Mouse (Mus musculus) cerebellum, adult 18-20 months (tissue): ENCODE measurements at regions not wholly inside any gene's neighbourhood (a gene's known extent, or its start where the extent isn't known, plus 50 kb on each side); places are given as distances from the start of the nearest gene placed in this dataset.
A peak's percentile ranks its signal among the peaks of the same experiment; 100 is the strongest.
"Not testable (repeated sequence)": the region's sequence is repeated elsewhere in the genome, so short reads cannot be mapped to it uniquely, and the experiment has no call there.

Source experiments
- DNase-seq, 2 experiments: peaks; one replicate each; pipeline ENCODE4 v3.0.0; 2021

- no peak for DNase-seq
Measured at GRCm38 (mm10) chr16:50847693-50848092, 256.7 kb upstream of the Ccdc54 start.

DNA sequence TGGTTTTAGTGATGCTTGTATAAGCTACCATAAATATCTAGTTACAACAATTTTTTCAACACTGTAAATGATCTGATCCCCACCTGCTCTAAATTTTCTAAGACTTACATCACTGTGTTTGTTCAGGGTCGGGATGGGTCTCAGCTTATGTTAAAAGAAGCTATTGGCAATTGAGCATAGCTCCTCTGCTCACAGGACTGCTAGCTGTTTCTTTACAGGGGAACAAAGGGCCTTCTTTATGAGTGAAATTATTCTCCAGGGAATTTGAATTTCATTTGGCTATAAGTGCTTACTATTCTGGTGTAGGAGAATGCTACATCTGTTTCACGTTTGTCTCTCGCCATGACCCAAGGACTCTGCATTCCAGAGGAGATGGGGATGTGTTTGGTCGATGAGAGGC, 255.6 kb upstream of the Ccdc54 start:
- DNase-seq: no peak

DNA sequence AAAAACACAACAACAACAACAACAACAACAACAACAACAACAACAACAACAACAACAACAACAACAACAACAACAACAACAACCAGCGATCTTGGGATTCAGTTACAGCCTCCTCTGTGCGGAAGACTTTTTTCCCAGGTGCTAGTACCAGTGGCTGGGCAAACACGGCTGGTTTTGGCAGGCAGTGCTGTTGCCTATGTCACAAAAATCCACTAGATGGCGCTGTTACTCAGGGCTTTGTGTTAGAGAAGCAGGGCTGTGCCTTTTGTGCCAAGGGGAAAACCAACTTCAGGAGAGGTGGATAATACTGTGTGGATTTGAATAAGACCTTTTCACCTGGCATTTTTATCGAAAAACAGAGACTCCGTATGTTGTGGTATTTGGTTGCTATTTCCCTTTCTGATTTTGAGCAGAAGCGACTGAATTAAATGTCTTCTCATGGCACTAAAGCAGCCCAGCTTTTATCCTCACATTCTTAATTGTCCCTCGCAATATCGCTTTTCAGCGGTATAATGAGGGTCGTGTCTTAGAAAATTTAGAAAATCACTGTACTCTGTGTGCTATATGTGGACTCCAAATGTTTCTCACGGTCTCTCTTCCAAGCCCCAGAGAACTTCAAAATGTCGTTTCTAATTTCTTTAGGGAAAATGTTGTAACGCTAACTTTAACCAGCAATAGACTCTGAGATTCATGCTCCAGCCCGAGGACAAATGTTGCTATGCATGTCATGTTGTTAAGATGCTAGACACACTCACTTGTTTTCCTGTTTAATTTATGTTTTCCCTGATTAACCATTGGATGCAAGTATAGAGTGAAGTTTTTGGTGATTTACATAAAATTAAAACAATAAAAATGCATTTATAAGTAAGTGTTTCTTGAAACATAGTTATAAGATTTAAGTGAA, 251.0 kb upstream of the Ccdc54 start:
- DNase-seq: peak; percentile 58 to 62

- DNase-seq: no peak
Measured at GRCm38 (mm10) chr16:50841205-50841604, 250.3 kb upstream of the Ccdc54 start.

DNA sequence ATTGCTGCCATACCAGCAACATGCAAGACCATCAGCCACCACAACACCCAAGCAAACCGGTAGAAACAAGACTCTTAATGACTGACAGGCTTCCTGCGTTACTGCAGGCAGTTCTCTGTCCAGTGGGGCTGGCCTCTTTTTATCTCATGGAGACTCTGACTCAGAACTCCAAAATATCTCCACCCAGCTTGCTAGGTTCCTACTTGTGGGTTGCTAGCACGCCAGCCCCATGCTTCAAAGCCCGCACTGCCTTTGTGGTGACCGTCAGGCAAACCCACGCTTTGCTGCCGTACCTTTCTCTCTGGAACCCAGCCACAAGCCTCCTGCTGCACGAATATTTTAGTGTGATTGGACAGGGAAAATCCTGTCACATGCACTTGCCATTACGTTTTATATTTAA, 248.7 kb upstream of the Ccdc54 start:
- no peak for DNase-seq

DNA sequence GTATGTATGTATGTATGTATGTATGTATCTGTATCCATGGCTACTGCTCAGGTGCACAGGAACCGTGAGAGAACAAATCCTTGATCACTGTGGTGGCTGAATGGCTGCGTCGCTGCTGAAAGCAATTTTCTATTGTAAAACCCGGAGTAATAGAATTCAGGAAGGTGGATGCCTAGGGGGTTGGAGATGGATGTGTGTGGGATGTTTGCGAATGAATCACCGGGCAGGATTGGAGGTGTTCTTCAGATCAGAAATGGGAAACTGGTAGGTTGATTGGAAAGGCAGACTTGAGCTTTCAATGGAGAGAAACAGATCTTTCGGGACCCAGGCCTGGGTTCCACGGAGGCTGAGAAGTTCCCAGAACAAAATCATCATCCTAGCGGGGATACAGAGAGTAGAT, 246.5 kb upstream of the Ccdc54 start:
- DNase-seq: no peak

- no peak for DNase-seq
Measured at GRCm38 (mm10) chr16:50836457-50836856, 245.5 kb upstream of the Ccdc54 start.

- no peak for DNase-seq
Measured at GRCm38 (mm10) chr16:50833357-50833756, 242.4 kb upstream of the Ccdc54 start.

- no peak for DNase-seq
Measured at GRCm38 (mm10) chr16:50822352-50822751, 231.4 kb upstream of the Ccdc54 start.

DNA sequence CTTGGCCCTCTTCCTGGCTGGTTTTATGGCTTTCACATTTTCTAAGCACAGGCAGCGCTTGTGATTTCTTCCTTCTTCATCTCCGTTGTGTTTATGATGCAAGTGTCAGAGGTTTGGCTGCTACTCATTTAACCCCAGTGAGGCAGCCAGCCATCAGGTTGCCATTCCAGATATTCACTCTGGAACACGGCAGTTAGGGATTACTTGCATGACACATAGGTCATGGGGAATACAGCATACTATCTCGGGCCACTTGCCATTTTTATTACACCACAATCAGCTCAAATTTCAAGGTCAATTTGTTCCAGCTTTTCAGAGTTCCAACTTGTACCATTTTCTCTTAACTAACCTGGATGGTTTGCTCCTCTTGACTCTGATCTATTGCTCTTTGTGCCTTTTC, 223.7 kb upstream of the Ccdc54 start:
- no peak for DNase-seq

GRCm38 (mm10) chr16:50799145-50799794, 208.3 kb upstream of the Ccdc54 start:
- peak; percentile 39 to 47 for DNase-seq

DNA sequence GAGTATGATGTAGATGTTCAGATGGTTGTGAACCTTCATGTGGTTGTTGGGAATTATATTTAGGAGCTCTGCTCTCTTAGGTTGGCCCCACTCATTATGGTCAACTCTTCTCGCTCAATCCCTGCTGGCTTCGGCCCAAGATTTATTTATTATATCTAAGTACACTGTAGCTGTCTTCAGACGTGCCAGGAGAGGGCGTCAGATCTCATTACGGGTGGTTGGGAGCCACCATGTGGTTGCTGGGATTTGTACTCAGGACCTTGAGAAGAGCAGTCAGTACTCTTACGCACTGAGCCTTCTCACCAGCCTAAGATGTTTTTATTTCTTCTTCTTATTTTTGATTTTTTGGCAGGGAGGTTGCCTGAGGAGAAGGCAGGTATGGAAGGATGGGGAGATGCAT, 207.1 kb upstream of the Ccdc54 start:
- no peak for DNase-seq

DNA sequence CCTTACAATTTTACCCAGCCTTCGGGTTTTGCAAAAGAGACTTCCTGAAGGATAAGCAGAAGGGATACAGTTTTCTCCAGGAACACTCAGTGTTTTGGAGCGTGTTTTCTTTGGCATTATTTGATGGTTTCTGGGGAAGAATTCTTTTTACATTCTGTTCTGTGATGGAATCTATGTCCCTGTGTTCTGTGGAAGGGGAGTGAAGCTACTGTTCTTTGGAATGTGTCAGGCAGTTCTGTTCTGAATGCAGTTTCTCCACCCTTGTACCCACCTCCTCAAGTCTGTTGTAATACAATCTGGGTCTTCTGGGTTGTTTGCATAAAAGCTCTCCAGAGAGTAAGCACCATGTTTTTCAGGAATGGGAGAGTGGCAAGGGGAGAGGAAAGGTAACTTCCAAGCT, 202.0 kb upstream of the Ccdc54 start:
- DNase-seq: no peak

DNA sequence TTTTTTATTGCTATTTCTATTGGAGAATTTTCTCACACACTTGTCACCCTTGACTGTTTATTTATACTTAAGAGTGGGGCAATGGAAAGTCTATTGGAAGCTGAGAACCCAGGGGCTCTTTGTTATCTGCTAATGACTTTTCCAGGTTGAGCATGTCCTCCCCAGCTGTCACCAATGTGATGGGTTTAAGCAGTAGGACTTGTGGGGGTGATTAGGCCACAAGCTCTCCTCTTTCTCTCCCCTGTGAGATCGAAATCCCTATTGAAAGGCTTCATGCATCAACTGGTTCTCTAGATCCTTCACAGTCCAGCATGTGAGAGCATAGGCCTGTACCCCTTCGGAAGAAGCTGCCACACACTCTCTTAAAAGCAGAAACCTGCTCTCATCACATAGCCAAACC, 201.6 kb upstream of the Ccdc54 start:
- DNase-seq: no peak

DNA sequence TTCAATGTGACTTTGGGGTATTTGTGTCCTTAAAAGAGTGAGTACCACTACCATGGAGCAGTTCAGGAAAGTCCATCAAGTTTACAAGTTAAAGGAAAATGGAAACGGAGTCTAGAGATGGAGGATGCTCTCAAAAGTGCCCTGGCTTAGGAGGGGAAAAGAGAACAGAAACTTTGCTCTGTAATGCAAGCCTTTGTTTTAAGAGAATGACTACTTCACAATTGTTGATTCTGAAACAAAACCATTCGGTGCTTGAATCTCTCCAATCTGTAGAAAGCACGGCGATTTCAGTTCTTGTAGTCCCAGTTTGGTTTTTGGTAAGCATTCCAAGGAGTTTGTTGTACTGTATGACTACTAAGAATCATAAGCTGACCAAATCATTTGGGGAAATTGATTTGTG, 197.7 kb upstream of the Ccdc54 start:
- DNase-seq: no peak

GRCm38 (mm10) chr16:50786199-50786598, 195.2 kb upstream of the Ccdc54 start:
- no peak for DNase-seq

- no peak for DNase-seq
Measured at GRCm38 (mm10) chr16:50785384-50785783, 194.4 kb upstream of the Ccdc54 start.

DNA sequence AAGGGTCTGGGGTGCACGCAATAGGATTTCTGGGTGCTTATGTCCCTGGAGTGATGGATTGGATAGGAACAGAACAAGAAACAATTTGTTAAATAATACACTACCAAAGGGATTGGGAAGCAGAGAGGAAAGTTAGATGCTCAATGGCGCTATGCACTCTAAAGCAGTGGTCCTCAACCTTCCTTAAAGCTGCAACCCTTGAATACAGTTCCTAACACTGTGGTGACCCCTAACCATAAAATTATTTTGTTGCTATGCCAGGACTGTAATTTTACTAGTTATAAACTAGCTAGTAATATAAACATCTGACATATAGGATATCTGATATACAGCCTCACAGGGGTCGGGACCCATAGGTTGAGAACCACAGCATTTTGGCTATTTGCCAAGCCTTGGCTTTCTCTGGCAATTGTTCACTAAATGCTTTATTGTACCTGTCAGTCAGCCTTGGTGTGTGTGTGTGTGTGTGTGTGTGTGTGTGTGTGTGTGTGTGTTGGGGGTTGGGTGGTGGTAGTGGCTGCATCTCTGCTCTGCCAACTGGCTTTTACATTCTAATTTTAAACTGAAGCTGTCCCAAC, 193.8 kb upstream of the Ccdc54 start:
- no peak for DNase-seq

DNA sequence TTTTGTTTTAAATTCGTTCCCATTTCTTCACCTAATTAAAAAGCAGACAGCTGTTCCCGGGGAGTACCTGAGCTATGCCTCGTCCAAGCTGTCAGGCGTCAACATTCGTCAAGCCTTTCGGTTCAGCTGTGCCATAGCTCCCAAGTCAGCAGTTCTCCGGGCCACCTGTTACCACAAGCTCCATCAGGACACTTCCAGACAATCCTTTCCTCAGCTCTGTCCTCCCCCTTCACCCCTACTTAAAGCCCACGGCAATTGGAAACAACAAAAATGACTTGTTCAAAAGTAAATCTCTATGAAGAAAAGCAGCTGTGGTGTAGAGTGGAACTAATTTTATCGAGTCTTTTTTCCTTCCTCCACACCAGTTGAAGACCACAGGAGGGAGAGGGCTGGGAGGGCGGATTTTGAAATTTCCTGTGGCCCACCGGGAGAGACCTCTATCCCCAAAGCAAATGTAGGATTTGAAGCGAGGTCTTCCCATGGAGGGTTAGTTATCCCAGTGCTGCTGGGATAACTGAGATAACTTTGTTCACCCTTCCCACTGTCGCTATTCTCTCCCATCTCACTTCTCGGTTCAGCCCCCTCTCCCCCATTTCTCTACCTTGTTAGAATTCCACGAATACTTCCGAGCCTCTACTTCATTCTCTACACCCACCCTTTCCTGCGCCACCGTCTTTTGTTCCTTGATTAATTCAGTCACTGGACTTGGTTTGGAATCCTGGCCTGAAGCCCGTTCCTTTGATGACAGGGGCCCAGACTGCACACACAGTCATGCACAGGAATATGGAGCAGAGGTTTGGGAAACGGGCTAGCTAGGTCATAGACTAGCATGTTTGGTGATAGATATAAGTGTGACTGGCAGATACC, 193.1 kb upstream of the Ccdc54 start:
- DNase-seq: no peak

GRCm38 (mm10) chr16:50783240-50783639, 192.3 kb upstream of the Ccdc54 start:
- no peak for DNase-seq

DNA sequence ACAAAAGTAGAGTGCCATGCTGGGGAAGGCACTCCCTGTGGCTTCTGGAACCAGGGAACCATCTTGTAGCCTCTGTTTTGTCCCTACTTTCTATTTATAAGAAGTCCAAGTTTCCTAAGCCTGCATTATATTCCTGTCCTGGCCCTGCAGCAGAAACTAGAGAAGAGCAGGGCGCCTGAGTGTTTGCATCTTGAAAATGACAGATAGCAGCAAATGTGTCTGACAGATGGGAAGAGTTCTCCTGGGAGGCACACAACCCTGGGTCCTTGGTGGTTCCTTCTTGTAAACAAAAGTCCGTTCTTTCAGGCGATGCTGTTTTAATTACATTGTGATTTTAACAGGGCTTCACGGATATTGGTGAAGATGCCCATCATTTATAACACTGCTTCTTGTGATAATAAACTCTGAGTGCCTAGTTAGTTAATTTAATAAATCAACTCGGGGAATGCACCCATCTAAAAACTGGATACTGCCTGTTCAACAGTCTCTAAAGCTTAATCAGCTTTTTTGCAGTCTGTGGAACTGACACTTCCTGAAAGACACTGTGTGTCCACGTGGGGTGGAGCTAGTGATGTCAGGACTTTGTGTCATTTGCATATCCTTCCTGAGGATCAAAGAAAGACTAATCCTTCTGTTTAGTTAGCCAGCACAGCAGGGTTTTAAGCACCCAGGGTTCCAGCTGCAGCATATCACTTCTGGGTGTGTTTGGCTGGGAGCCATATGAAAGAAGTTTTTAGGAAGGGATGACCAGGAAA, 188.3 kb upstream of the Ccdc54 start:
- no peak for DNase-seq

- not testable (repeated sequence) for DNase-seq
Measured at GRCm38 (mm10) chr16:50774699-50775098, 183.7 kb upstream of the Ccdc54 start.
